Mouse (Mus musculus): ENCODE measurements at regions not wholly inside any gene's neighbourhood (a gene's known extent, or its start where the extent isn't known, plus 50 kb on each side); places are given as distances from the start of the nearest gene placed in this dataset.

GRCm38 (mm10) chr2:75422798-75423685 lies 236.0 kb upstream of the Hnrnpa3 start:
- 72% methylated on average over 20 of the region's 20 CpGs for WGBS (ENCODE audit: insufficient replicate concordance)

GRCm38 (mm10) chr2:75423872-75424271 lies 235.2 kb upstream of the Hnrnpa3 start:
- WGBS (ENCODE audit: insufficient replicate concordance), result 27% methylated on average over 5 of the region's 5 CpGs
- Histone ChIP-seq H3K4me3 (replicated peaks) (no peak overlapping the region), H3K9ac (no peak overlapping the region), H3K27me3 (peaks cover 4% of the 10 kb centered on the region; the same call in 1 of the 2 replicates), H3K9me3 (replicated peaks) (no peaks in the 10 kb centered on the region), H3K27ac (replicated peaks) (no peak overlapping the region), H3K4me1 (replicated peaks) (no peaks in the 10 kb centered on the region), H3K36me3 (replicated peaks) (no peaks in the 10 kb centered on the region), H3K4me2 (no peak overlapping the region)
- ATAC-seq (ENCODE audit: insufficient read depth), result no peak

More at GRCm38 (mm10) chr2:75422798-75423685, 236.0 kb upstream of the Hnrnpa3 start:
- H3K4me2 ChIP-seq, result no peak overlapping the region
- no peaks in the 10 kb centered on the region for H3K36me3 ChIP-seq (replicated peaks)
- H3K4me1 ChIP-seq (replicated peaks), result no peaks in the 10 kb centered on the region
- no peak overlapping the region for H3K9ac ChIP-seq
- ATAC-seq (ENCODE audit: insufficient read depth), result no peak
- H3K27me3 ChIP-seq, result peaks cover 4% of the 10 kb centered on the region; the same call in 1 of the 2 replicates
- H3K4me3 ChIP-seq (replicated peaks), result no peak overlapping the region
- no peak overlapping the region for H3K27ac ChIP-seq (replicated peaks)
- no peaks in the 10 kb centered on the region for H3K9me3 ChIP-seq (replicated peaks)

GRCm38 (mm10) chr2:75424363-75424762 lies 234.7 kb upstream of the Hnrnpa3 start:
- no peak for ATAC-seq (ENCODE audit: insufficient read depth)
- Histone ChIP-seq H3K27me3 (peaks cover 4% of the 10 kb centered on the region; the same call in 1 of the 2 replicates), H3K4me3 (replicated peaks) (no peak overlapping the region), H3K27ac (replicated peaks) (no peak overlapping the region), H3K4me2 (no peak overlapping the region), H3K4me1 (replicated peaks) (no peaks in the 10 kb centered on the region), H3K36me3 (replicated peaks) (no peaks in the 10 kb centered on the region), H3K9me3 (replicated peaks) (no peaks in the 10 kb centered on the region), H3K9ac (no peak overlapping the region)
- WGBS (ENCODE audit: insufficient replicate concordance), result 70% methylated on average over 7 of the region's 7 CpGs

- 66% methylated on average over 14 of the region's 14 CpGs for WGBS (ENCODE audit: insufficient replicate concordance)
- ATAC-seq (ENCODE audit: insufficient read depth), result no peak
- H3K27me3 ChIP-seq, result peaks cover 4% of the 10 kb centered on the region; the same call in 1 of the 2 replicates
- H3K4me2 ChIP-seq, result no peak overlapping the region
- H3K36me3 ChIP-seq (replicated peaks), result no peaks in the 10 kb centered on the region
- H3K4me3 ChIP-seq (replicated peaks), result no peak overlapping the region
- H3K4me1 ChIP-seq (replicated peaks), result no peaks in the 10 kb centered on the region
- no peak overlapping the region for H3K9ac ChIP-seq
- H3K27ac ChIP-seq (replicated peaks), result no peak overlapping the region
- H3K9me3 ChIP-seq (replicated peaks), result no peaks in the 10 kb centered on the region
Observed at GRCm38 (mm10) chr2:75424911-75425310, 234.2 kb upstream of the Hnrnpa3 start.

- Histone ChIP-seq H3K9ac (no peak overlapping the region), H3K4me2 (no peak overlapping the region)
Observed at GRCm38 (mm10) chr2:75425384-75425783, 233.7 kb upstream of the Hnrnpa3 start.

GRCm38 (mm10) chr2:75425791-75426190 lies 233.3 kb upstream of the Hnrnpa3 start:
- Histone ChIP-seq H3K36me3 (replicated peaks) (no peaks in the 10 kb centered on the region), H3K27me3 (peaks cover 4% of the 10 kb centered on the region; the same call in 1 of the 2 replicates), H3K9ac (no peak overlapping the region), H3K27ac (replicated peaks) (no peak overlapping the region), H3K4me2 (no peak overlapping the region), H3K4me3 (replicated peaks) (no peak overlapping the region), H3K4me1 (replicated peaks) (no peaks in the 10 kb centered on the region), H3K9me3 (replicated peaks) (no peaks in the 10 kb centered on the region)
- no peak for ATAC-seq (ENCODE audit: insufficient read depth)
- 67% methylated on average over 9 of the region's 9 CpGs for WGBS (ENCODE audit: insufficient replicate concordance)

More at GRCm38 (mm10) chr2:75425384-75425783, 233.7 kb upstream of the Hnrnpa3 start:
- ATAC-seq (ENCODE audit: insufficient read depth), result no peak
- no peaks in the 10 kb centered on the region for H3K36me3 ChIP-seq (replicated peaks)
- H3K9me3 ChIP-seq (replicated peaks), result no peaks in the 10 kb centered on the region
- 55% methylated on average over 7 of the region's 7 CpGs for WGBS (ENCODE audit: insufficient replicate concordance)
- peaks cover 4% of the 10 kb centered on the region; the same call in 1 of the 2 replicates for H3K27me3 ChIP-seq
- no peaks in the 10 kb centered on the region for H3K4me1 ChIP-seq (replicated peaks)
- H3K27ac ChIP-seq (replicated peaks), result no peak overlapping the region
- H3K4me3 ChIP-seq (replicated peaks), result no peak overlapping the region

- Histone ChIP-seq H3K9ac (no peak overlapping the region), H3K36me3 (replicated peaks) (no peaks in the 10 kb centered on the region), H3K9me3 (replicated peaks) (no peaks in the 10 kb centered on the region), H3K4me1 (replicated peaks) (no peaks in the 10 kb centered on the region), H3K27me3 (peaks cover 4% of the 10 kb centered on the region; the same call in 1 of the 2 replicates), H3K4me3 (replicated peaks) (no peak overlapping the region), H3K27ac (replicated peaks) (no peak overlapping the region), H3K4me2 (no peak overlapping the region)
- ATAC-seq (ENCODE audit: insufficient read depth), result no peak
- 78% methylated on average over 4 of the region's 4 CpGs for WGBS (ENCODE audit: insufficient replicate concordance)
Observed at GRCm38 (mm10) chr2:75427936-75428458, 231.1 kb upstream of the Hnrnpa3 start.

- 60% methylated on average over 4 of the region's 4 CpGs for WGBS (ENCODE audit: insufficient replicate concordance)
- H3K27me3 ChIP-seq, result no peaks in the 10 kb centered on the region
- no peak overlapping the region for H3K4me3 ChIP-seq (replicated peaks)
- no peak overlapping the region for H3K27ac ChIP-seq (replicated peaks)
- no peaks in the 10 kb centered on the region for H3K9me3 ChIP-seq (replicated peaks)
- no peak overlapping the region for H3K4me2 ChIP-seq
- no peak for ATAC-seq (ENCODE audit: insufficient read depth)
- no peaks in the 10 kb centered on the region for H3K36me3 ChIP-seq (replicated peaks)
- no peak overlapping the region for H3K9ac ChIP-seq
- no peaks in the 10 kb centered on the region for H3K4me1 ChIP-seq (replicated peaks)
Observed at GRCm38 (mm10) chr2:75430161-75430940, 228.7 kb upstream of the Hnrnpa3 start.

GRCm38 (mm10) chr2:75431981-75432380 lies 227.1 kb upstream of the Hnrnpa3 start:
- H3K9me3 ChIP-seq (replicated peaks), result no peaks in the 10 kb centered on the region
- no peaks in the 10 kb centered on the region for H3K36me3 ChIP-seq (replicated peaks)
- no peak overlapping the region for H3K27ac ChIP-seq (replicated peaks)
- no peaks in the 10 kb centered on the region for H3K27me3 ChIP-seq
- 61% methylated on average over 6 of the region's 6 CpGs for WGBS (ENCODE audit: insufficient replicate concordance)
- H3K4me1 ChIP-seq (replicated peaks), result no peaks in the 10 kb centered on the region
- H3K4me2 ChIP-seq, result no peak overlapping the region
- H3K9ac ChIP-seq, result no peak overlapping the region
- no peak for ATAC-seq (ENCODE audit: insufficient read depth)
- H3K4me3 ChIP-seq (replicated peaks), result no peak overlapping the region

- WGBS (ENCODE audit: insufficient replicate concordance), result 85% methylated on average over 17 of the region's 17 CpGs
- H3K4me1 ChIP-seq (replicated peaks), result no peaks in the 10 kb centered on the region
- H3K27ac ChIP-seq (replicated peaks), result no peak overlapping the region
- H3K4me3 ChIP-seq (replicated peaks), result no peak overlapping the region
- H3K36me3 ChIP-seq (replicated peaks), result no peaks in the 10 kb centered on the region
- no peak for ATAC-seq (ENCODE audit: insufficient read depth)
- H3K4me2 ChIP-seq, result no peak overlapping the region
- no peaks in the 10 kb centered on the region for H3K27me3 ChIP-seq
- no peaks in the 10 kb centered on the region for H3K9me3 ChIP-seq (replicated peaks)
- H3K9ac ChIP-seq, result no peak overlapping the region
Observed at GRCm38 (mm10) chr2:75434521-75434920, 224.5 kb upstream of the Hnrnpa3 start.

All from liver, embryonic 15.5 days (tissue).